Mouse (Mus musculus) erythroblast, embryonic 14.5 days (primary cell): Measurements from ENCODE around the gene Josd2.

ENCODE experiments used
- GATA1 ChIP-seq: IDR thresholded peaks from 2 replicates; pipeline ENCODE4 v1.6.1; 2012; ENCODE audit warnings: low read length, inconsistent platforms, mixed read lengths
- TAL1 ChIP-seq: IDR thresholded peaks from 3 replicates; pipeline ENCODE4 v1.6.1; 2012; ENCODE audit warnings: low read length, inconsistent platforms, mixed read lengths

- TF ChIP-seq GATA1, result no peak
- TF ChIP-seq TAL1, result no peak
Measured at GRCm38 (mm10) chr7:44495086-44495485, 27.3 kb downstream of the Josd2 start.
